Mouse (Mus musculus): ENCODE data around the gene Gm45234. TPM values are rescaled to one million over a fixed set of nuclear protein-coding genes. Genes with fewer than 3 reads are reported as not detected.
A peak's percentile ranks its signal among the peaks of the same experiment; 100 is the strongest.
"Not testable (repeated sequence)": the region's sequence is repeated elsewhere in the genome, so short reads cannot be mapped to it uniquely, and the experiment has no call there.

Gene Gm45234
- total RNA-seq (2017): not detected in 2 replicates

DNA sequence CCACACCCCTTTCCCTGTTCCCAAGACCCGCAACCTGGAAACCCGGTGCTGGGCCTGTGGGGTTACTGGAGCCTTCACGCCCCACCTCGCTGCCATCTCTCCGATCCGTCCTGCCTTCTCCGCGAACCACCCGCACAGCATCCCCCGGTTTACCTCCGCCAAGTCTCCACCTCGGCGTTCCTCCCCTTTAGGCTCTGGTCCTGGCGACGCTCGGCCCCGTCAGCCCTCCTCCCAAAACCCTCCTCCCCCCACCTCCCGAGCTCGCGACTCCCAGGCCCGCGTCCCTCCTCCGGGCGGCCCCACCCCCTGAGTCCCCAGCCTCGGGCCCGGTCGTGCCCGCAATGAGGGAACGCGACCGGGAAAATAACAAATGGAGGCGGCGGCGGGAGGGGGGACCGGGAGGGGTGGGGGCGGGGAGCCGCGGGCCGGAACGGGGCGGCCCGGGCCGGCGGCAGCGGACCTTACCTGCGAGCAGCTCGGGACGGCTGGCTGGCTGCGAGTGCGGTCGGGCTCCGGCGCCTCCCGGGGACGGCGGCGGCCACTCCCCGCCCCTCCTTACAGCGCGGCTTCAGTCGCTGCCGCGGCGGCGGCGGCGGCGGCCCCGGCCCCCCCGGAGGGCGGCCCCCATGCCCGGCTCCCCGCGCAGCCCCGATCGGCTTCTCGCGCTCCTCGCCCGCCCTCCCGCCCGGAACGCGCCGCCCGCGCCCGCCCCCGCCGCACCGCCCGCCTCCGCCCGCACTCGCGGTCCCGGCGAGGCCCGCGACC lies at the start of gene Gm45234, which contains the start of gene Atn1:
Gene Gm45234 (minus strand): TSS at position 191 of the 765 bp plus-strand sequence.
Gene Atn1 (minus strand): TSS at position 694 of the 765 bp plus-strand sequence.
- peak; percentile 43 for ATAC-seq (replicated peaks in 1 of 2; ENCODE audit: insufficient read depth in 1 of 2, low FRiP score in 2 of 2, low TSS enrichment in 1 of 2, low read depth in 1 of 2, poor library complexity in 2 of 2, severe bottlenecking in 2 of 2)

DNA sequence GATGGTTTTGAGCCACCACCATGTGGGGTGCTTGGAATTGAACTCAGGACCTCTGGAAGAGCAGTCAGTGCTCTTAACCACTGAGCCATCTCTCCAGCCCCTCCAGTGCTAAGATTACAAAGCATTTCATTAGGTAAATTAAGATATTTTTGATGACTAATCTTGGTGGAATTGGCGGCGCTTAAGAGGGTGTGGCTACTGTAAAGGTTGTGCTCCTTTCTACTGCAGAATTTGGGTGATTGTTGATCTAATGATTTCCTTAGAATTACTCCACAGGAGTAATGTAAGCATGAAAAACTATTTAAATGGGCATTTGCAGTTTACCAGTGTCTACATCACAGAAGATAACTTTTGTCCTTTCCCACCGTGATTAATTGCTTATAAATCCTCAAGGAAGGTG lies 48.5 kb upstream of the Gm45234 start:
- ATAC-seq (replicated peaks in 1 of 2; ENCODE audit: insufficient read depth in 1 of 2, low FRiP score in 2 of 2, low TSS enrichment in 1 of 2, low read depth in 1 of 2, poor library complexity in 2 of 2, severe bottlenecking in 2 of 2): no peak

DNA sequence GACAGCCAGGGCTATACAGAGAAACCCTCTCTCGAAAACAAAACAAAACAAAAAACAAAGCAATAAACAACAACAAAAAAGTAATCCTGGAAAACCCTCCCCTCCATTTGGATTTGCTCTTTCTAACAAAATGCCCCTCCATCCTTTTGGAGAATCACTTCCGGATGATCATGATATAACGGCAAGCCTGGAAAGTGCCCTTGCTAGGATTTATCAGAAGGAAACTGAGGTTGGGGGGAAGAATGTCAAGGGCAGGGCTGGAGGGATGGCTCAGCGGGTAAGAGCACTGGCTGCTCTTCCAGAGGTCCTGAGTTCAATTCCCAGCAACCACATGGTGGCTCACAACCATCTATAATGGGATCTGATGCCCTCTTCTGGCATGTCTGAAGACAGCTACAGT lies 47.9 kb upstream of the Gm45234 start:
- ATAC-seq (replicated peaks in 1 of 2; ENCODE audit: insufficient read depth in 1 of 2, low FRiP score in 2 of 2, low TSS enrichment in 1 of 2, low read depth in 1 of 2, poor library complexity in 2 of 2, severe bottlenecking in 2 of 2): not testable (repeated sequence)

DNA sequence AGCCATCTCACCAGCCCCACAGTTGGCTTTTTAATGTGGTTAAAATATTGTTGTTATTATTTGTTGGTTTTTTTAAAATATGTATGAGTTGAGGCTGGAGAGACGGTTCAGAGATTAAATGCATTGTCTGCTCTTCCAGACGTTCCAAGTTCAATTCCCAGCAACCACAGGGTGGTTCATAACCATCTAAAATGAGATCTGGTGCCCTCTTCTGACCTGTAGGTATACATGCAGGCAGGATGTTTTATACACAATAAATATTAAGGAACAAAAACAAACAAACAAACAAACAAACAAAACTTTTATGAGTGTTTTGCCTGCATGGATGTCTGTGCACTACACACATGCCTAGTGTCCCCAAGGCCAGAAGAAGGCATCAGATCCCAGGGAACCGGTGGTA lies 47.2 kb upstream of the Gm45234 start:
- ATAC-seq (replicated peaks in 1 of 2; ENCODE audit: insufficient read depth in 1 of 2, low FRiP score in 2 of 2, low TSS enrichment in 1 of 2, low read depth in 1 of 2, poor library complexity in 2 of 2, severe bottlenecking in 2 of 2): no peak

DNA sequence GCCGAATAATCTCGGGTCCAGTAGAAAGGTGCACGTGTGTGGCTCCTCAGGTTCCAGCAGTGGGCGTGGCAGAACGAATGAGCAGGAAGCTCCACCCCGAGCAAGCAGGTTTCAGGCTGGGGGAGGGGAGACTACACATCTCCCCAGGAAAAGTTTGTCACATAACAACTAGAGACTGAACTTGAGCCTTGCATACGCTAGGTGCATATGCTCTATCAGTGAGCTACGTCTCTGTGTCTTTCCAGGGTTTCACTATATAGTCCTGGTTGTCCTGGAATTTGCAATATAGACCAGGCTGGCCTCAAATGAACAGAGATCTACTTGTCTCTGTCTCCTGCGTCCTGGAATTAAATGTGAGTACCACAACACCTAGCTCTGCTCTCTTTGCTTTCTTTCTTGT lies 46.6 kb upstream of the Gm45234 start:
- not testable (repeated sequence) for ATAC-seq (replicated peaks in 1 of 2; ENCODE audit: insufficient read depth in 1 of 2, low FRiP score in 2 of 2, low TSS enrichment in 1 of 2, low read depth in 1 of 2, poor library complexity in 2 of 2, severe bottlenecking in 2 of 2)

DNA sequence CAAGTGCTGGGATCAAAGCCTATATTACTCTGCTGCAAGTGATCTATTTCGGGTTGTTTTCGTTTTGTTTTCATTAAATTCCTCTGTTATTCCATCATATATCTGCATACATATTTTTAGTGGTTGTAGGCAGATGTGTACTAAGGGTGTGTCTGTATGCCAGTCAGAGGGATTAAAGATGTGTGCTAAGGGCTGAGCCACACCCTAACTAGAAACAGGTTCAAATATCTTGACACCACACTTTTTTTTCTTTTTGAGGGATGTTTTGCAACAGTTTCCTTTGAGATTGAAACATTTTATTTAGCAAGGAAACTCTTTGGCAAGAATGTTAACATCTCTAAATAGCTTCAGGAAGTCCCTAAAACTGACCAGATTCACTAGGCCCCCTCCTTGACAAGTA lies 40.4 kb upstream of the Gm45234 start:
- no peak; a peak in 1 of 4 replicates for ATAC-seq (replicated peaks in 1 of 2; ENCODE audit: insufficient read depth in 1 of 2, low FRiP score in 2 of 2, low TSS enrichment in 1 of 2, low read depth in 1 of 2, poor library complexity in 2 of 2, severe bottlenecking in 2 of 2)

DNA sequence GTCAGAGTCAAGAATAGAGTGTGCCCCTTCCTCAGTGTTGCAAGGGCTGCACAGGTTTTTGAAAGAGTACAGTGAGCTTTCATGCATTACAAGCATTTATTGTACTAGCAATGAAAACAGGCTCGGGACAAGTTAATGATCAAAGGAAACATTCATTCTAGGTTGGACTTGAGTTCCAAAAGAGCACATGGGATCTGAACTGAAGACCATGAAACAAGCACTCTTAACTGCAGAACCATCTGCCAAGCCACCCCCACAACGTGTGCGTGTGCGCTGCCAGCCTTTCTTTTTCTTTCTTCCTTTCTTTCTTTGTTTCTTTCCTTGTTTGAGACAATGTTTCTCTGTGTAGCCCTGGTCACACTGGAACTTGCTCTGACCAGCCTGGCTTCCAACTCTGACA lies 40.0 kb upstream of the Gm45234 start:
- ATAC-seq (replicated peaks in 1 of 2; ENCODE audit: insufficient read depth in 1 of 2, low FRiP score in 2 of 2, low TSS enrichment in 1 of 2, low read depth in 1 of 2, poor library complexity in 2 of 2, severe bottlenecking in 2 of 2): no peak

DNA sequence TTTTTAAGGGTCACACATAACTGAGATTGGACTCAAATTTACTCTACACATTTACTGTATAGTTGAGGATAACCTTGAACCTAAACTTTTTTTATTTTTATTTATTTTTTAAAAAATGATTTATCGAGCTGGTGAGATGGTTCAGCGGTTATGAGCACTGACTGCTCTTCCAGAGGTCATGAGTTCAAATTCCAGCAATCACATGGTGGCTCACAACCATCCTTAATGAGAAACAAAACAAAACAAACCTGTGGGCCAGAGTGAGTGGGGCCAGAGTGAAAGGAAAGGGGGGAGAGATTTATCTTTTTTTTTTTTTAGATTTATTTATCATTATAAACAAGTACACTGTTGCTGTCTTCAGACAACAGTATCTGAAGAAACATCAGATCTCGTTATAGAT lies 36.1 kb upstream of the Gm45234 start:
- ATAC-seq (replicated peaks in 1 of 2; ENCODE audit: insufficient read depth in 1 of 2, low FRiP score in 2 of 2, low TSS enrichment in 1 of 2, low read depth in 1 of 2, poor library complexity in 2 of 2, severe bottlenecking in 2 of 2): no peak

DNA sequence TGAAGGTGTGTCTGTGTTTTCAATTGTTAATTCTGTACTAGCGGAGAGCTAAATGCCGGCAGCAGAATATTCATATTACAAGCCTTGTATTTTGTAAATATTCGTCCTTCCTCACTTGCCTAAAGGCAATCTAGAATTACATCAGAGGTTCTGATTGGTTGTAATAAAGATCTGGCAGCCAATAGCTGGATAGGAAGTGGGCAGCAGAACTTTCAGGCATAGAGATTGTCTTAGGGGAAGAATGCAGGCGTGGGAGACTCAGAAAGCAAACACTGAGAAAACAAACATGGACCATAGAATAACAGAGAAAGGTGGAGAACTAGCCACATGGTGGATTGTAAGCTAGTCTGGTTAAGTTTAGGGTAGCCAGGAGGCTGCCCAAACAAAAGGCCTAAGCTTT lies 34.3 kb upstream of the Gm45234 start:
- ATAC-seq (replicated peaks in 1 of 2; ENCODE audit: insufficient read depth in 1 of 2, low FRiP score in 2 of 2, low TSS enrichment in 1 of 2, low read depth in 1 of 2, poor library complexity in 2 of 2, severe bottlenecking in 2 of 2): no peak

DNA sequence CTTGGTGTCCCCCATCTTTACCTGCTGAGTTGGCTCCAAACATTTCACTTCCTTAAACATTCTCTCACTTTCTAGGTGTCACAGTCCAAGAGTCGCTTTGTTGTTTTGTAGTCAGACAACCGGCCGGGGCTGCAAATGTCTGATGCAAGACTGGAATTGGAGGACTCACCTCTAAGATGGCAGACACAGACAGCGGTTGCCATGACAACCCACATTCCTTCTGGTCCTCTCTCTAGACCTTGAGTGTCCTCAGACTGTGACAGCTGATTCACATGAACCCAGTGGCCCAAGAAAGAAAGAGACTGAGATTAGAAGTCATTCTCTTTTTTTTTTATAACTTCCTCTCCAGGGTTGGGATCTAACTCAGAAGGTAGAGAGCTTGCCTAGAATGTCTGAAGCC lies 33.7 kb upstream of the Gm45234 start:
- no peak for ATAC-seq (replicated peaks in 1 of 2; ENCODE audit: insufficient read depth in 1 of 2, low FRiP score in 2 of 2, low TSS enrichment in 1 of 2, low read depth in 1 of 2, poor library complexity in 2 of 2, severe bottlenecking in 2 of 2)

DNA sequence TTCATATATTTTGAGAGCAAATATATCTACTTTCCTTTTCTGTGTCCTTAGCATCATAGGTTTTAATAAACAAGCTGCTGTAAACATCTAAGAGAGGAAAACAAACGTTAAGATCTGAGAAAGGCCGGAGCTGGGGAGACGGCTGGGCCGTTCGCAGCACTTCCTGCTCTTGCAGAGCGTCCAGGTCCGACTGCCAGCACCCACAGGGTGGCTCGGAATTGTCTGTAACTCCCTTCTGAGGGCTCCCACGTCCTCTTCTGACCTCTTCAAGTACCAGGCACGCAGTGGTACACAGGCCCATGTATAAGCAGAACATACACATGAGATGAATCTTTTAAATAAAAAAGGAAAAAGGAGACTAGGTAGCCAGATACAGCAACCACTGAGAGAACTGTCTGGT lies 31.9 kb upstream of the Gm45234 start:
- ATAC-seq (replicated peaks in 1 of 2; ENCODE audit: insufficient read depth in 1 of 2, low FRiP score in 2 of 2, low TSS enrichment in 1 of 2, low read depth in 1 of 2, poor library complexity in 2 of 2, severe bottlenecking in 2 of 2): no peak

DNA sequence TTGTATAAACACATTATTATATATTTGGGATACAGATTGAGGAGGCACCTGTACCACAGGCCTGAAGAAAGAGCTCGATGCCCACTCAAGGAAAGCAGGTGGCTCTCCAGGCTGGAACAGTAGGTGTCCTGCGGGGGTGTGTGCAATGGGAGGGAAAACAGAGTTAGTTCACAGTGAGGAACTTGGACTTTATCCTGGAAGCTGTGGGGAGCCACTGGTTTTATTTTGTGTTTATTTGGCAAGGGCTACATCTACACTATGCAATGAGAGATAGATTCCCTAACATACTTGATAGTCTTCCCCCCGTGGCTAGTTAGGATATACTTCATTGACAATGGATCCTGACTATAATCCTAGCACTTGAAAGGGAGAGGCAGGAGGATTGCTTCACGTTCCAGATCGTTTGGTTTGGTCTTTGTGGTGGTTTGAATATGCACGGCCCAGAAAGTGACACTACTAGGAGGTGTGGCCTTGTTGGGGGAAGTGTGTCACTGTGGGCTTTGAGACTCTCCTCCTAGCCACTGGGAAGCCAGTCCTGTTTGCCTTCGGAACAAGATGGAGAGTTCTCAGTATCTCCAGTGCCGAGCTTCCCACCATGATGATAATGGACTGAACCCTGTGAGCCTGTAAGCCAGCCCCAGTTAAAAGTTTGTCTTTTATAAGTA lies 31.1 kb upstream of the Gm45234 start:
- peak; percentile 72 to 73; a peak in 3 of 4 replicates for ATAC-seq (replicated peaks in 1 of 2; ENCODE audit: insufficient read depth in 1 of 2, low FRiP score in 2 of 2, low TSS enrichment in 1 of 2, low read depth in 1 of 2, poor library complexity in 2 of 2, severe bottlenecking in 2 of 2)

DNA sequence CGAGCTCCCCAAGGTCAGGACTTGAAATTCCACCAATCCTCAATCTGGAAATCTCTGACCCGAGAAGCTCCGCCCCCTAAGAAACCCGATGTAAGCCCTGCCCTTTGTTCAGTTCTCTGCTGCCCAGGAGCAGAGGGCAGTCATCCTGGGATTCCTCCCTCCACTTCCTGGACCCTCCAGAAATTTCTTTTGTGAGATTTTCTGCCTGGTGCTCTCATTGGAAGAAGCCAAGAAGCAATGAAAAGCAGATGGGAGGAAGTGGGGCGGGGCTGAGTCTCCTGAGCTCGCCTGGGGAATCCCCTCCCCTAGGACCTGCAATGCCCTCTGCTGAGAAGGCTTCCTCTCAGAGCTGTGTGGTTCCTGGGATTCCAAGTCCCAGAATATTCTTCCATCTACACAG lies 26.6 kb upstream of the Gm45234 start:
- ATAC-seq (replicated peaks in 1 of 2; ENCODE audit: insufficient read depth in 1 of 2, low FRiP score in 2 of 2, low TSS enrichment in 1 of 2, low read depth in 1 of 2, poor library complexity in 2 of 2, severe bottlenecking in 2 of 2): peak; percentile 37 to 44; a peak in 2 of 4 replicates

DNA sequence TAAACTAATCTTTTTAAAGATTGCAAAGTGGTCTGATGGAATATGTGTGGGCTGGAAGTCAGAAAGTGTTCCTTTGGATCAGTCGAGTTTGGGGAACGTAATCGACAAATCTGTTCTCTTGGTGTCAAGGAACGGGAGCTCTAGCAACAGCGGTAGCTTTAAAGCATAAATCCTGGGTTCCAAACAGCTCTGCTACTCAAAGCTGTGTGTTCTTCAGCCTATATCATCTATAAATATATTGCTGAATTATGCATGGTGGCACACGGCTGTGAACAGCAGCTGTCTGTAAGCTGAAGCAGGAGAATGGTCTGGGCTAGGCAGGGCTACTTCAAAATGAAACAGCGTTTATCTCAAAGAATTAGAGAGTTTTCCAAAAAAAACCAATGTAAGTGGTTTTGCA lies 25.1 kb upstream of the Gm45234 start:
- no peak for ATAC-seq (replicated peaks in 1 of 2; ENCODE audit: insufficient read depth in 1 of 2, low FRiP score in 2 of 2, low TSS enrichment in 1 of 2, low read depth in 1 of 2, poor library complexity in 2 of 2, severe bottlenecking in 2 of 2)

DNA sequence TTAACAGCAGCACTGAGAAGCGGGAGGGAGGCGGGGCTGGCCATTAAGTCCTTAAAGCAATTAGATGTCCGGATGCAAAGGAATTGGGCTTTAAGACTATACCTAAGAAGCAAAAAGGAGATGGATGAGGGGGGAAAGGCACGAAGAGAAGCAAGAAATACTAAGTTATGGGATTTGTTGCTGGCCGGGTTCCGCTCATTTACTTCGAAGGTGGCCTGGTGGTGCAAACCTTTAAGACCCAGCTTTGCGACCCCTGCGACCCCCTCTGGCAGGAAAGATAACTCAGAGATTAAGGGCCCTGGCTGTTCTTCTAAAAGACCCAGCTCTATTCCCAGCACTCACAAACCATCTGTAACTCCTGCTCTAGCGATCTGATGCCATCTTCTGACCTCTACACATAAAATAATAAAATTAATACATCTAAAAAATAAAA lies 24.2 kb upstream of the Gm45234 start:
- no peak for ATAC-seq (replicated peaks in 1 of 2; ENCODE audit: insufficient read depth in 1 of 2, low FRiP score in 2 of 2, low TSS enrichment in 1 of 2, low read depth in 1 of 2, poor library complexity in 2 of 2, severe bottlenecking in 2 of 2)

DNA sequence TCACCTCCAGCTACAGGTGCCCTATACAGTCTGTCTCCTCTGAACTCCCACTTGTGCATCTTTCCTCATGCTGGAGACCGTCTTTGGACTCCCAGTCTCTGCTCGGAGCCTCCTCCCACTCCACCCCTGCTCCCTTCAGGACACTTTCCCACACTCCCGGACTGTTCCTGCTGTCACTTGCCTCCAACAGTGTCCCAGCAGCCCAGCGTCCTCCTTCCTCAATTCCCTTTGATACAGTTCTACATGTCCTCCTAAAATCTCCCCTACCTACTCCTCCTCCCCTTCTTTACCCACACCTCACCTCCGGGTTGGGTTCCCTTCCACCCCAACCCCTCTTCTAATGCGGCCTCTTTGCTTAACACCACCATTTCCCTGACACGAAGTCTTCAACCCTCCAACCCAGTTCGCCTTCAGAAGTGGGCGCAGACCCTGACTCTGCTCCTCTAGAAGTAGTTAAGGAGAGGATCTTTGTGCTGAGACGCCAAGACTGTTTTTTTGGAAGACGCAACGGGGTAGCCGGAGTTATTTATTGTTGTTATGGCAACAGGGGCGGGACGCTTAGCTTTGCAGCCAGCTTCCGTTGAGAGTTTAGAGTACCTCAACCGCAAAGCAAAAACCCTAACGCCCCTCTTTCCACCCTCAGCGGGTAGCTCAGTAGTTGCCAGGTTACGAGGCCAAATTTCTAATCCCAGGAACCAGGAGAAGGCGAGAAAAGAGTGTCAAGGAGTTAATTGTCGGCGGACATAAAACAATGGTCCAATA lies 23.6 kb upstream of the Gm45234 start, which contains the start of gene Lrrc23:
Gene Lrrc23 (minus strand): TSS at position 506 of the 762 bp plus-strand sequence.
- peak; percentile 86 to 87 for ATAC-seq (replicated peaks in 1 of 2; ENCODE audit: insufficient read depth in 1 of 2, low FRiP score in 2 of 2, low TSS enrichment in 1 of 2, low read depth in 1 of 2, poor library complexity in 2 of 2, severe bottlenecking in 2 of 2)

DNA sequence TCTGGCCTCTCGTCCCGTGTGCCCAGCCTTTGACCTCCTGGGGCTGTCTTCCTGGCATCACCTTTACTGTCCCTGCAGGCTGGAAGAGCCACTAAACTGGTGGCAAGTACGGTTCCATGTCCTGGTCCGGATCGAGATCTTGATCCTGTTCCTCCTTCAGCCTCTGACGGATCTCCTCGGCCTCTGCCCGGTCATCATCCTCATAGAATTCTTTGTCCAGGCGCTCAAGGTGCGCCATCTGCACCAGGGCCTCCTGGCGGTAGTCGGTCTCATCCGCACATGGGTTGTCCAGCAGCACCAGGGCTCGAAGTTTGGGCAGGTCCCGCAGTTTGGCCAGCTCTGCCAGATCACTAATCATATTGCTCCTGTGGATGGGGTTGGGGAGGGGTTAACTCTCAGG lies 14.7 kb upstream of the Gm45234 start:
- ATAC-seq (replicated peaks in 1 of 2; ENCODE audit: insufficient read depth in 1 of 2, low FRiP score in 2 of 2, low TSS enrichment in 1 of 2, low read depth in 1 of 2, poor library complexity in 2 of 2, severe bottlenecking in 2 of 2): no peak

DNA sequence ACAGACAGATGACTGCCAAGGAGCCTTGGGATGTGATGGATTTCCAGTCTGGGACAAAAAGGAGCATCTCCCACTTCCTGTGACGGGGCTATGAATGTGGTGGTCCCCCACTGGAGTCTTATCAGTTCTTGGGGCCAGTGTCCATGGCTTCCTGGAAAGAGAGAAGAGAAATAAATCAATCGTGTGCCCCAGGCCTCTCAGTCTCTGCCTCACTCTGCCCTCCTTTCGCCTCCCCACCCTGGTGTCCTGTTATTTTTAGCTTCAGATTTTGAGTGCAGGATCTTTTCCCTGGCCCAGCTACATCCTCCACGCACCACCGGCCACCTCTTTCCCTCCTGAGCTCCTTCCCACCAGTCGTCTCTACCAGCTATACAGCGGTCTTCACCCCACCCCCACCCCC lies 14.2 kb upstream of the Gm45234 start:
- no peak for ATAC-seq (replicated peaks in 1 of 2; ENCODE audit: insufficient read depth in 1 of 2, low FRiP score in 2 of 2, low TSS enrichment in 1 of 2, low read depth in 1 of 2, poor library complexity in 2 of 2, severe bottlenecking in 2 of 2)

Measured in hematopoietic stem cell, adult 5-6 weeks (primary cell).